Mouse (Mus musculus): Measurements from ENCODE around the gene Lefty1. TPM values are rescaled to one million over a fixed set of nuclear protein-coding genes. Genes with fewer than 3 reads are reported as not detected.

The Lefty1 gene
- total RNA-seq, 2 experiments from 2014 or later: not detected

- ATAC-seq (replicated peaks; ENCODE audit: low FRiP score, poor library complexity, severe bottlenecking): no peak
These were observed 11.6 kb downstream of the Lefty1 start for GRCm38 (mm10) chr1:180946448-180946847.

GRCm38 (mm10) chr1:180952085-180952746 is 17.4 kb downstream of the Lefty1 start:
- ATAC-seq (replicated peaks; ENCODE audit: low FRiP score, poor library complexity, severe bottlenecking): no peak

GRCm38 (mm10) chr1:180952808-180953207 is 18.0 kb downstream of the Lefty1 start:
- ATAC-seq (replicated peaks; ENCODE audit: low FRiP score, poor library complexity, severe bottlenecking): no peak

- ATAC-seq (replicated peaks; ENCODE audit: low FRiP score, poor library complexity, severe bottlenecking): no peak
These were observed 21.6 kb downstream of the Lefty1 start for GRCm38 (mm10) chr1:180956401-180956800.

- ATAC-seq (replicated peaks; ENCODE audit: low FRiP score, poor library complexity, severe bottlenecking): no peak
These were observed 22.2 kb downstream of the Lefty1 start for GRCm38 (mm10) chr1:180956973-180957381.

GRCm38 (mm10) chr1:180957989-180958388 is 23.2 kb downstream of the Lefty1 start:
- no peak for ATAC-seq (replicated peaks; ENCODE audit: low FRiP score, poor library complexity, severe bottlenecking)

- ATAC-seq (replicated peaks; ENCODE audit: low FRiP score, poor library complexity, severe bottlenecking): no peak
These were observed 24.0 kb downstream of the Lefty1 start for GRCm38 (mm10) chr1:180958797-180959196.

- no peak for ATAC-seq (replicated peaks; ENCODE audit: low FRiP score, poor library complexity, severe bottlenecking)
These were observed 31.0 kb downstream of the Lefty1 start for GRCm38 (mm10) chr1:180965786-180966185.

GRCm38 (mm10) chr1:180966542-180966941 is 31.7 kb downstream of the Lefty1 start:
- no peak for ATAC-seq (replicated peaks; ENCODE audit: low FRiP score, poor library complexity, severe bottlenecking)

- no peak for ATAC-seq (replicated peaks; ENCODE audit: low FRiP score, poor library complexity, severe bottlenecking)
These were observed 32.4 kb downstream of the Lefty1 start for GRCm38 (mm10) chr1:180967261-180967660.

- ATAC-seq (replicated peaks; ENCODE audit: low FRiP score, poor library complexity, severe bottlenecking): no peak
These were observed 38.1 kb downstream of the Lefty1 start for GRCm38 (mm10) chr1:180972941-180973340.

GRCm38 (mm10) chr1:180974126-180974746 is 39.4 kb downstream of the Lefty1 start:
- ATAC-seq (replicated peaks; ENCODE audit: low FRiP score, poor library complexity, severe bottlenecking): peak; percentile 70

GRCm38 (mm10) chr1:180976110-180976679 is 41.4 kb downstream of the Lefty1 start:
- peak; percentile 65 for ATAC-seq (replicated peaks; ENCODE audit: low FRiP score, poor library complexity, severe bottlenecking)

- no peak for ATAC-seq (replicated peaks; ENCODE audit: low FRiP score, poor library complexity, severe bottlenecking)
These were observed 44.8 kb downstream of the Lefty1 start for GRCm38 (mm10) chr1:180979484-180980251.

GRCm38 (mm10) chr1:180980464-180980863 is 45.6 kb downstream of the Lefty1 start:
- peak; percentile 26; the same call in 1 of the 2 replicates for ATAC-seq (replicated peaks; ENCODE audit: low FRiP score, poor library complexity, severe bottlenecking)

- ATAC-seq (replicated peaks; ENCODE audit: low FRiP score, poor library complexity, severe bottlenecking): peak; percentile 67
These were observed 46.6 kb downstream of the Lefty1 start for GRCm38 (mm10) chr1:180981298-180982046.

- no peak for ATAC-seq (replicated peaks; ENCODE audit: low FRiP score, poor library complexity, severe bottlenecking)
These were observed 51.9 kb downstream of the Lefty1 start for GRCm38 (mm10) chr1:180986701-180987100.

- peak; percentile 80 for ATAC-seq (replicated peaks; ENCODE audit: low FRiP score, poor library complexity, severe bottlenecking)
These were observed 52.9 kb downstream of the Lefty1 start for GRCm38 (mm10) chr1:180987759-180988158.

All from erythroid progenitor cell, adult 5-6 weeks (primary cell).